Mouse (Mus musculus): ENCODE measurements around the gene Ap2b1. TPM values are rescaled to one million over a fixed set of nuclear protein-coding genes. Genes with fewer than 3 reads are reported as not detected.

Ap2b1 gene
- polyA plus RNA-seq, 1 experiment from 2014 or later: 42.4 TPM

- H3K9ac ChIP-seq (ENCODE audit: low read depth, low read length): no peak overlapping the region
- H3K27ac ChIP-seq: peak overlapping the region; percentile 42; the same call in 1 of the 2 replicates
- no peaks in the 10 kb centered on the region for H3K36me3 ChIP-seq (ENCODE audit: insufficient read depth, low read length)
- peak; percentile 55 for DNase-seq (ENCODE audit: low spot score)
- WGBS: 39% methylated on average over 16 of the region's 16 CpGs
- no peak for TF ChIP-seq CTCF (IDR thresholded peaks at IDR 0.05; ENCODE audit: low read depth)
- peaks cover 15% of the 10 kb centered on the region for H3K4me1 ChIP-seq (replicated peaks; ENCODE audit: insufficient read depth, low read length)
- H3K9me3 ChIP-seq (replicated peaks; ENCODE audit: low read length): no peaks in the 10 kb centered on the region
- no peak for ATAC-seq (replicated peaks; ENCODE audit: low FRiP score, low read depth)
- H3K4me3 ChIP-seq (replicated peaks; ENCODE audit: low read depth, low read length): no peak overlapping the region
- no peak overlapping the region for H3K4me2 ChIP-seq (ENCODE audit: low read length)
- peaks cover 17% of the 10 kb centered on the region for H3K27me3 ChIP-seq (ENCODE audit: insufficient read depth, low read length)
Measured at GRCm38 (mm10) chr11:83448021-83448926, 149.4 kb downstream of the Ap2b1 start.

GRCm38 (mm10) chr11:83448927-83449236 is 150.1 kb downstream of the Ap2b1 start:
- Histone ChIP-seq H3K4me3 (replicated peaks; ENCODE audit: low read depth, low read length) (no peak overlapping the region), H3K27ac (peak overlapping the region; percentile 42; the same call in 1 of the 2 replicates), H3K9ac (ENCODE audit: low read depth, low read length) (no peak overlapping the region), H3K4me1 (replicated peaks; ENCODE audit: insufficient read depth, low read length) (peaks cover 15% of the 10 kb centered on the region), H3K27me3 (ENCODE audit: insufficient read depth, low read length) (peaks cover 11% of the 10 kb centered on the region; the same call in 1 of the 2 replicates), H3K9me3 (replicated peaks; ENCODE audit: low read length) (no peaks in the 10 kb centered on the region), H3K4me2 (ENCODE audit: low read length) (no peak overlapping the region), H3K36me3 (ENCODE audit: insufficient read depth, low read length) (no peaks in the 10 kb centered on the region)
- ATAC-seq (replicated peaks; ENCODE audit: low FRiP score, low read depth) (no peak), DNase-seq (ENCODE audit: low spot score) (no peak)
- TF ChIP-seq CTCF (IDR thresholded peaks at IDR 0.05; ENCODE audit: low read depth): no peak

GRCm38 (mm10) chr11:83449298-83449697 is 150.5 kb downstream of the Ap2b1 start:
- Histone ChIP-seq H3K4me2 (ENCODE audit: low read length) (no peak overlapping the region), H3K27ac (0 out of 2 replicates have a peak overlapping the region, but pooled peaks have one; percentile 42), H3K9ac (ENCODE audit: low read depth, low read length) (no peak overlapping the region), H3K27me3 (ENCODE audit: insufficient read depth, low read length) (peaks cover 7% of the 10 kb centered on the region; the same call in 1 of the 2 replicates), H3K9me3 (replicated peaks; ENCODE audit: low read length) (no peaks in the 10 kb centered on the region), H3K4me1 (replicated peaks; ENCODE audit: insufficient read depth, low read length) (peaks cover 15% of the 10 kb centered on the region), H3K4me3 (replicated peaks; ENCODE audit: low read depth, low read length) (no peak overlapping the region), H3K36me3 (ENCODE audit: insufficient read depth, low read length) (no peaks in the 10 kb centered on the region)
- TF ChIP-seq CTCF (IDR thresholded peaks at IDR 0.05; ENCODE audit: low read depth): no peak
- ATAC-seq (replicated peaks; ENCODE audit: low FRiP score, low read depth) (no peak), DNase-seq (ENCODE audit: low spot score) (peak; percentile 36)
- WGBS: 19% methylated on average over 4 of the region's 4 CpGs

GRCm38 (mm10) chr11:83450550-83450949 is 151.7 kb downstream of the Ap2b1 start:
- ATAC-seq (replicated peaks; ENCODE audit: low FRiP score, low read depth) (no peak), DNase-seq (ENCODE audit: low spot score) (no peak)
- Histone ChIP-seq H3K36me3 (ENCODE audit: insufficient read depth, low read length) (no peaks in the 10 kb centered on the region), H3K4me2 (ENCODE audit: low read length) (no peak overlapping the region), H3K9me3 (replicated peaks; ENCODE audit: low read length) (no peaks in the 10 kb centered on the region), H3K4me1 (replicated peaks; ENCODE audit: insufficient read depth, low read length) (peaks cover 15% of the 10 kb centered on the region), H3K9ac (ENCODE audit: low read depth, low read length) (no peak overlapping the region), H3K27ac (no peak overlapping the region), H3K27me3 (ENCODE audit: insufficient read depth, low read length) (0 out of 2 replicates have a peak, but pooled peaks cover under 1% of the 10 kb centered on the region), H3K4me3 (replicated peaks; ENCODE audit: low read depth, low read length) (no peak overlapping the region)
- no peak for TF ChIP-seq CTCF (IDR thresholded peaks at IDR 0.05; ENCODE audit: low read depth)
- WGBS: 59% methylated on average over 1 of the region's 1 CpGs

- peaks cover 15% of the 10 kb centered on the region for H3K4me1 ChIP-seq (replicated peaks; ENCODE audit: insufficient read depth, low read length)
- DNase-seq (ENCODE audit: low spot score) (no peak), ATAC-seq (replicated peaks; ENCODE audit: low FRiP score, low read depth) (no peak)
- H3K4me3 ChIP-seq (replicated peaks; ENCODE audit: low read depth, low read length): no peak overlapping the region
- 86% methylated on average over 10 of the region's 10 CpGs for WGBS
- no peaks in the 10 kb centered on the region for H3K27me3 ChIP-seq (ENCODE audit: insufficient read depth, low read length)
- H3K9me3 ChIP-seq (replicated peaks; ENCODE audit: low read length): no peaks in the 10 kb centered on the region
- H3K36me3 ChIP-seq (ENCODE audit: insufficient read depth, low read length): no peaks in the 10 kb centered on the region
- no peak for TF ChIP-seq CTCF (IDR thresholded peaks at IDR 0.05; ENCODE audit: low read depth)
- H3K9ac ChIP-seq (ENCODE audit: low read depth, low read length): no peak overlapping the region
- H3K4me2 ChIP-seq (ENCODE audit: low read length): no peak overlapping the region
- no peak overlapping the region for H3K27ac ChIP-seq
Measured at GRCm38 (mm10) chr11:83451281-83451680, 152.5 kb downstream of the Ap2b1 start.

- 11% methylated on average over 4 of the region's 4 CpGs for WGBS
- Histone ChIP-seq H3K4me3 (replicated peaks; ENCODE audit: low read depth, low read length) (no peak overlapping the region), H3K9me3 (replicated peaks; ENCODE audit: low read length) (no peaks in the 10 kb centered on the region), H3K4me1 (replicated peaks; ENCODE audit: insufficient read depth, low read length) (no peaks in the 10 kb centered on the region), H3K36me3 (ENCODE audit: insufficient read depth, low read length) (no peaks in the 10 kb centered on the region), H3K9ac (ENCODE audit: low read depth, low read length) (no peak overlapping the region), H3K27me3 (ENCODE audit: insufficient read depth, low read length) (no peaks in the 10 kb centered on the region), H3K27ac (no peak overlapping the region), H3K4me2 (ENCODE audit: low read length) (no peak overlapping the region)
- no peak for ATAC-seq (replicated peaks; ENCODE audit: low FRiP score, low read depth)
- TF ChIP-seq CTCF (IDR thresholded peaks at IDR 0.05; ENCODE audit: low read depth): no peak
- peak; percentile 25 for DNase-seq (ENCODE audit: low spot score)
Measured at GRCm38 (mm10) chr11:83454548-83454947, 155.7 kb downstream of the Ap2b1 start.

Other genes starting within 250 kb of the Ap2b1 start
- gene Slfn2, start 233.9 kb upstream of the Ap2b1 start, polyA plus RNA-seq (2015; fragmentation: Nextera tagmentation; extraction: Ambion mirVana): 12.7 and 16.3 TPM in 2 replicates
- 0.66 and 0.91 TPM in 2 replicates for gene Slfn1, start 182.2 kb upstream of the Ap2b1 start, polyA plus RNA-seq (2015; fragmentation: Nextera tagmentation; extraction: Ambion mirVana)
- 0.29 and 0.36 TPM in 2 replicates for gene Slfn4, start 123.8 kb upstream of the Ap2b1 start, polyA plus RNA-seq (2015; fragmentation: Nextera tagmentation; extraction: Ambion mirVana)
- gene Slfn3, start 107.7 kb upstream of the Ap2b1 start, polyA plus RNA-seq (2015; fragmentation: Nextera tagmentation; extraction: Ambion mirVana): 1.8 and 2.3 TPM in 2 replicates
- 0.08 TPM in 1 of 2 replicates, not detected in the other for gene Slfn14, start 12.3 kb upstream of the Ap2b1 start, polyA plus RNA-seq (2015; fragmentation: Nextera tagmentation; extraction: Ambion mirVana)
- 12.2 and 12.7 TPM in 2 replicates for gene Pex12, start 3.6 kb downstream of the Ap2b1 start, polyA plus RNA-seq (2015; fragmentation: Nextera tagmentation; extraction: Ambion mirVana)
- gene Rasl10b, start 110.1 kb downstream of the Ap2b1 start, polyA plus RNA-seq (2015; fragmentation: Nextera tagmentation; extraction: Ambion mirVana): 0.38 and 0.49 TPM in 2 replicates
- not detected in 2 replicates for gene Gas2l2, start 130.4 kb downstream of the Ap2b1 start, polyA plus RNA-seq (2015; fragmentation: Nextera tagmentation; extraction: Ambion mirVana)
- 0.22 TPM in 1 of 2 replicates, not detected in the other for gene 1700020L24Rik, start 138.7 kb downstream of the Ap2b1 start, polyA plus RNA-seq (2015; fragmentation: Nextera tagmentation; extraction: Ambion mirVana)
- gene Mmp28, start 164.0 kb downstream of the Ap2b1 start, polyA plus RNA-seq (2015; fragmentation: Nextera tagmentation; extraction: Ambion mirVana): 1.9 and 2.2 TPM in 2 replicates
- gene Taf15, start 174.1 kb downstream of the Ap2b1 start, polyA plus RNA-seq (2015; fragmentation: Nextera tagmentation; extraction: Ambion mirVana): 5.7 and 6.7 TPM in 2 replicates
- not detected in 2 replicates for gene Heatr9, start 223.2 kb downstream of the Ap2b1 start, polyA plus RNA-seq (2015; fragmentation: Nextera tagmentation; extraction: Ambion mirVana)
- gene Ccl5, start 231.5 kb downstream of the Ap2b1 start, polyA plus RNA-seq (2015; fragmentation: Nextera tagmentation; extraction: Ambion mirVana): 0.47 and 0.79 TPM in 2 replicates

Data from kidney, postnatal 0 days (tissue).